Mouse (Mus musculus) liver, postnatal 0 days (tissue): ENCODE measurements around the gene Clpx. TPM values are rescaled to one million over a fixed set of nuclear protein-coding genes. Genes with fewer than 3 reads are reported as not detected.

Experiments
- ATAC-seq: fragments of 200-750 bp; cut with Nextera tagmentation; 2 replicates; pipeline ENCODE4 v1.8.0; 2017; ENCODE audit warnings: mild to moderate bottlenecking, moderate library complexity
- DNase-seq: peaks from one replicate; pipeline ENCODE4 v3.0.0-alpha.2; 2016
- H3K27ac ChIP-seq: fragments of 300-500 bp; sonication (generic); 2 replicates; pipeline ENCODE4 v1.5.1; 2014; ENCODE audit warnings: antibody characterized with exemption, moderate library complexity, mild to moderate bottlenecking, low read depth
- H3K27me3 ChIP-seq: fragments of 300-500 bp; sonication (generic); 2 replicates; pipeline ENCODE4 v1.6.1; 2014; ENCODE audit warnings: low read length, control low read depth, mixed read lengths; ENCODE audit not compliant: insufficient read depth
- H3K36me3 ChIP-seq: fragments of 300-500 bp; sonication (generic); replicated peaks from 2 replicates; pipeline ENCODE4 v1.6.1; 2014; ENCODE audit warnings: mild to moderate bottlenecking, control low read depth, low read length, moderate library complexity, mixed read lengths; ENCODE audit not compliant: insufficient read depth
- H3K4me1 ChIP-seq: fragments of 300-500 bp; sonication (generic); 2 replicates; pipeline ENCODE4 v1.6.1; 2014; ENCODE audit warnings: antibody characterized with exemption, mild to moderate bottlenecking, control low read depth; ENCODE audit not compliant: insufficient read depth
- H3K4me2 ChIP-seq: fragments of 300-500 bp; sonication (generic); 2 replicates; pipeline ENCODE4 v1.6.1; 2014; ENCODE audit warnings: low read depth, mild to moderate bottlenecking, low read length, moderate library complexity, mixed read lengths
- H3K4me3 ChIP-seq: fragments of 300-500 bp; sonication (generic); 2 replicates; pipeline ENCODE4 v1.5.1; 2014; ENCODE audit warnings: low read depth, low read length
- H3K9ac ChIP-seq: fragments of 300-500 bp; sonication (generic); replicated peaks from 2 replicates; pipeline ENCODE4 v1.6.1; 2014; ENCODE audit warnings: mild to moderate bottlenecking, moderate library complexity
- H3K9me3 ChIP-seq: fragments of 300-500 bp; sonication (generic); 2 replicates; pipeline ENCODE4 v1.6.1; 2016; ENCODE audit warnings: mild to moderate bottlenecking, control low read depth, low read length, mixed read lengths
- CTCF ChIP-seq: sonication (generic); IDR thresholded peaks from 2 replicates; pipeline ENCODE4 v1.5.1; 2016; ENCODE audit warnings: antibody characterized with exemption, low read depth
- EP300 ChIP-seq: IDR thresholded peaks from 2 replicates; pipeline ENCODE4 v1.6.1; 2016; ENCODE audit warnings: antibody characterized with exemption, low read depth, mild to moderate bottlenecking
- WGBS: fragments of 180-500 bp; shearing (Covaris S2); extraction: QIAGEN DNeasy Blood & Tissue Kit; methylation state at CpG from one replicate; pipeline ENCODE4 v1.1.7; 2014; ENCODE audit not compliant: insufficient replicate concordance; 5-methylcytosine and 5-hydroxymethylcytosine counted together
- polyA plus RNA-seq: library from polyadenylated mRNA; unstranded; fragments of >200 nt; fragmentation: Nextera tagmentation; extraction: Ambion mirVana; gene quantifications from 2 replicates; pipeline ENCODE4 v1.2.1, GENCODE M21; 2015

The Clpx gene
- 109 and 119 TPM in 2 replicates for polyA plus RNA-seq

GRCm38 (mm10) chr9:65293973-65294715 is at the start of gene Clpx:
Clpx (plus strand) TSS chr9:65294260.
- Histone ChIP-seq H3K27me3 (no peaks in the 10 kb centered on the region), H3K27ac (peak within 1 kb of the TSS; percentile 94), H3K36me3 (no peaks in the 10 kb centered on the region; the same call in 1 of the 2 replicates), H3K9me3 (no peaks in the 10 kb centered on the region; the same call in 1 of the 2 replicates), H3K4me1 (peaks cover 19% of the 10 kb centered on the region), H3K4me3 (peak within 1 kb of the TSS; percentile 93), H3K9ac (peak within 1 kb of the TSS; percentile 96), H3K4me2 (peak within 1 kb of the TSS; percentile 85)
- peak; percentile 92 for ATAC-seq
- TF ChIP-seq EP300 (peak; percentile 89), CTCF (peak; percentile 28; the same call in 1 of the 2 replicates)
- WGBS, result under 1% methylated on average over 69 of the region's 71 CpGs
- DNase-seq, result peak; percentile 99

- DNase-seq, result no peak
- Histone ChIP-seq H3K4me3 (no peak overlapping the region), H3K9me3 (no peaks in the 10 kb centered on the region), H3K9ac (no peak overlapping the region), H3K27me3 (no peaks in the 10 kb centered on the region), H3K36me3 (no peaks in the 10 kb centered on the region), H3K4me2 (no peak overlapping the region), H3K27ac (no peak overlapping the region), H3K4me1 (peaks cover 5% of the 10 kb centered on the region; the same call in 1 of the 2 replicates)
- WGBS, result 69% methylated on average over 16 of the region's 16 CpGs
- ATAC-seq, result no peak
- TF ChIP-seq CTCF, result no peak
- TF ChIP-seq EP300, result no peak
Measured at GRCm38 (mm10) chr9:65247502-65248376, 46.3 kb upstream of the Clpx start.

- WGBS, result 74% methylated on average over 5 of the region's 5 CpGs
- no peak for ATAC-seq
- Histone ChIP-seq H3K4me2 (no peak overlapping the region), H3K9me3 (no peaks in the 10 kb centered on the region), H3K27me3 (no peaks in the 10 kb centered on the region), H3K36me3 (no peaks in the 10 kb centered on the region), H3K4me3 (no peak overlapping the region), H3K9ac (no peak overlapping the region), H3K27ac (no peak overlapping the region), H3K4me1 (peaks cover 5% of the 10 kb centered on the region; the same call in 1 of the 2 replicates)
- no peak for DNase-seq
- TF ChIP-seq EP300 (no peak), CTCF (no peak)
Measured at GRCm38 (mm10) chr9:65248377-65248690, 45.7 kb upstream of the Clpx start.

GRCm38 (mm10) chr9:65252026-65252425 is 42.0 kb upstream of the Clpx start:
- no peak for DNase-seq
- ATAC-seq, result no peak
- Histone ChIP-seq H3K4me3 (no peak overlapping the region), H3K9ac (no peak overlapping the region), H3K4me1 (no peaks in the 10 kb centered on the region), H3K9me3 (no peaks in the 10 kb centered on the region), H3K27me3 (no peaks in the 10 kb centered on the region), H3K4me2 (no peak overlapping the region), H3K27ac (no peak overlapping the region), H3K36me3 (no peaks in the 10 kb centered on the region)
- TF ChIP-seq CTCF (no peak), EP300 (no peak)
- 81% methylated on average over 3 of the region's 3 CpGs for WGBS

GRCm38 (mm10) chr9:65255906-65256600 is 38.0 kb upstream of the Clpx start:
- no peak overlapping the region for H3K4me3 ChIP-seq
- H3K4me1 ChIP-seq, result no peaks in the 10 kb centered on the region
- ATAC-seq, result no peak
- H3K36me3 ChIP-seq, result no peaks in the 10 kb centered on the region
- no peak overlapping the region for H3K4me2 ChIP-seq
- DNase-seq, result no peak
- TF ChIP-seq CTCF (no peak), EP300 (no peak)
- no peak overlapping the region for H3K9ac ChIP-seq
- no peak overlapping the region for H3K27ac ChIP-seq
- WGBS, result 70% methylated on average over 11 of the region's 11 CpGs
- no peaks in the 10 kb centered on the region for H3K27me3 ChIP-seq
- no peaks in the 10 kb centered on the region for H3K9me3 ChIP-seq
